Mouse (Mus musculus) kidney, adult 2 months (tissue): ENCODE data around the gene Hoxa9.

ENCODE experiments used
- CTCF ChIP-seq: fragments of 200-500 bp; conservative IDR thresholded peaks from 2 replicates; pipeline ENCODE4 v1.5.1; 2011; ENCODE audit warnings: low read depth, mild to moderate bottlenecking, control low read depth, low read length, moderate library complexity, mixed read lengths; ENCODE audit not compliant: insufficient read depth, insufficient read length
- POLR2A ChIP-seq: fragments of 200-500 bp; IDR thresholded peaks from one replicate; pipeline ENCODE4 v1.6.1; 2011; ENCODE audit warnings: low read depth, low read length, control low read depth

GRCm38 (mm10) chr6:52201269-52201668, 29.6 kb downstream of the Hoxa9 start:
- TF ChIP-seq CTCF (no peak), POLR2A (no peak)
